Mouse (Mus musculus) MEL (cell line): ENCODE results near the gene Top3a. TPM values are rescaled to one million over a fixed set of nuclear protein-coding genes. Genes with fewer than 3 reads are reported as not detected.

ENCODE experiments used
- DNase-seq: peaks from one replicate; pipeline ENCODE4 v3.0.0; 2011; ENCODE audit warnings: low read depth, low spot score
- H3K27ac ChIP-seq: 2 replicates; pipeline ENCODE4 v1.5.1; 2012; ENCODE audit warnings: low read depth, mild to moderate bottlenecking, control low read depth, low read length, moderate library complexity; ENCODE audit not compliant: control insufficient read depth
- H3K27me3 ChIP-seq, 2 experiments: fragments of 150-350 bp in 1 of 2; sonication (generic) in 1 of 2; 2 replicates each; pipeline ENCODE4 v1.6.1; 2012; ENCODE audit warnings: low read length in 2 of 2, mild to moderate bottlenecking in 2 of 2, improper control_type of control experiment in 1 of 2, moderate library complexity in 1 of 2; ENCODE audit not compliant: insufficient read depth in 2 of 2, control insufficient read depth in 1 of 2
- H3K36me3 ChIP-seq, 2 experiments: 2 replicates each; pipeline ENCODE4 v1.6.1; 2012 to 2014; ENCODE audit warnings: low read length in 2 of 2, improper control_type of control experiment in 1 of 2, inconsistent platforms in 1 of 2, mild to moderate bottlenecking in 1 of 2; ENCODE audit not compliant: insufficient read depth in 2 of 2, control insufficient read depth in 1 of 2
- H3K4me1 ChIP-seq, 2 experiments: fragments of 150-350 bp in 1 of 2; sonication (generic) in 1 of 2; 2 replicates each; pipeline ENCODE4 v1.6.1; 2012; ENCODE audit warnings: low read length in 2 of 2, improper control_type of control experiment in 1 of 2, mild to moderate bottlenecking in 1 of 2; ENCODE audit not compliant: insufficient read depth in 2 of 2, control insufficient read depth in 1 of 2
- H3K4me3 ChIP-seq, 2 experiments: fragments of 150-350 bp in 1 of 2; sonication (generic) in 1 of 2; 2 replicates each; pipeline ENCODE4 v1.5.1; 2012; ENCODE audit warnings: low read depth in 2 of 2, low read length in 2 of 2, mild to moderate bottlenecking in 2 of 2, moderate library complexity in 2 of 2, control low read depth in 1 of 2, improper control_type of control experiment in 1 of 2; ENCODE audit not compliant: control insufficient read depth in 1 of 2, insufficient read depth in 1 of 2
- H3K79me2 ChIP-seq: 2 replicates; pipeline ENCODE4 v1.6.1; 2012; ENCODE audit warnings: mild to moderate bottlenecking, low read length, moderate library complexity; ENCODE audit not compliant: control insufficient read depth, poor library complexity, insufficient read depth
- H3K9ac ChIP-seq: 2 replicates; pipeline ENCODE4 v1.6.1; 2012; ENCODE audit warnings: low read depth, mild to moderate bottlenecking, control low read depth, low read length, moderate library complexity; ENCODE audit not compliant: control insufficient read depth, poor library complexity, severe bottlenecking
- H3K9me3 ChIP-seq: fragments of 150-350 bp; sonication (generic); replicated peaks from 2 replicates; pipeline ENCODE4 v1.6.1; 2012; ENCODE audit warnings: mild to moderate bottlenecking, low read length, improper control_type of control experiment, moderate library complexity; ENCODE audit not compliant: insufficient read depth
- CTCF ChIP-seq, 3 experiments: IDR thresholded peaks in 2 of 3; conservative IDR thresholded peaks in 1 of 3; 2 replicates each; pipeline ENCODE4 v1.5.1; 2011 to 2012; ENCODE audit warnings: low read length in 3 of 3, low read depth in 2 of 3, mild to moderate bottlenecking in 2 of 3, improper control_type of control experiment in 1 of 3, inconsistent platforms in 1 of 3, mixed read lengths in 1 of 3, moderate library complexity in 1 of 3; ENCODE audit not compliant: control insufficient read depth in 1 of 3, insufficient read depth in 1 of 3, poor library complexity in 1 of 3, severe bottlenecking in 1 of 3
- EP300 ChIP-seq, 2 experiments: IDR thresholded peaks; 2 replicates each; pipeline ENCODE4 v1.6.1; 2011; ENCODE audit warnings: improper control_type of control experiment in 2 of 2, low read length in 2 of 2, low read depth in 1 of 2, mild to moderate bottlenecking in 1 of 2
- ETS1 ChIP-seq: IDR thresholded peaks from 2 replicates; pipeline ENCODE4 v1.6.1; 2012; ENCODE audit warnings: low read depth, mild to moderate bottlenecking, inconsistent platforms, low read length, improper control_type of control experiment, moderate library complexity
- GABPA ChIP-seq: IDR thresholded peaks from 2 replicates; pipeline ENCODE4 v1.6.1; 2012; ENCODE audit warnings: low read depth, mild to moderate bottlenecking, inconsistent platforms, low read length, improper control_type of control experiment, moderate library complexity
- GATA1 ChIP-seq: IDR thresholded peaks from 2 replicates; pipeline ENCODE4 v1.6.1; 2011; ENCODE audit warnings: low read depth, low read length, improper control_type of control experiment
- KAT2A ChIP-seq: conservative IDR thresholded peaks from 2 replicates; pipeline ENCODE4 v1.6.1; 2012; ENCODE audit warnings: low read depth, low read length, improper control_type of control experiment, inconsistent platforms
- MAFK ChIP-seq: IDR thresholded peaks from 2 replicates; pipeline ENCODE4 v1.6.1; 2011; ENCODE audit warnings: low read depth, mild to moderate bottlenecking, low read length, improper control_type of control experiment, borderline replicate concordance
- MAX ChIP-seq: IDR thresholded peaks from 2 replicates; pipeline ENCODE4 v1.6.1; 2011; ENCODE audit warnings: low read length, improper control_type of control experiment
- MEF2A ChIP-seq: IDR thresholded peaks from 2 replicates; pipeline ENCODE4 v1.6.1; 2014; ENCODE audit warnings: low read depth, mild to moderate bottlenecking, inconsistent platforms, low read length, improper control_type of control experiment; ENCODE audit not compliant: poor library complexity, insufficient replicate concordance, severe bottlenecking; ENCODE audit errors: extremely low read depth
- MYB ChIP-seq: IDR thresholded peaks from 2 replicates; pipeline ENCODE4 v1.6.1; 2011; ENCODE audit warnings: mild to moderate bottlenecking, low read depth, low read length, improper control_type of control experiment
- NELFE ChIP-seq: IDR thresholded peaks from 2 replicates; pipeline ENCODE4 v1.6.1; 2011; ENCODE audit warnings: low read depth, low read length, improper control_type of control experiment
- NRF1 ChIP-seq: IDR thresholded peaks from 2 replicates; pipeline ENCODE4 v1.6.1; 2014; ENCODE audit warnings: low read depth, mild to moderate bottlenecking, inconsistent platforms, low read length, improper control_type of control experiment, moderate library complexity; ENCODE audit not compliant: poor library complexity, insufficient read depth, severe bottlenecking
- POLR2AphosphoS2 ChIP-seq: IDR thresholded peaks from 2 replicates; pipeline ENCODE4 v1.6.1; 2011; ENCODE audit warnings: low read length, improper control_type of control experiment
- POLR2AphosphoS5 ChIP-seq: IDR thresholded peaks from 2 replicates; pipeline ENCODE4 v1.6.1; 2012; ENCODE audit warnings: low read depth, borderline replicate concordance, mild to moderate bottlenecking, inconsistent platforms, low read length, moderate library complexity, mixed read lengths
- RCOR1 ChIP-seq: IDR thresholded peaks from 2 replicates; pipeline ENCODE4 v1.6.1; 2012; ENCODE audit warnings: low read depth, mild to moderate bottlenecking, inconsistent platforms, low read length, improper control_type of control experiment
- TBP ChIP-seq: IDR thresholded peaks from 2 replicates; pipeline ENCODE4 v1.8.0; 2011; ENCODE audit warnings: low read depth, low read length, improper control_type of control experiment
- TCF12 ChIP-seq: IDR thresholded peaks from 2 replicates; pipeline ENCODE4 v1.6.1; 2014; ENCODE audit warnings: low read depth, mild to moderate bottlenecking, inconsistent platforms, low read length, improper control_type of control experiment, moderate library complexity
- USF2 ChIP-seq, 2 experiments: IDR thresholded peaks; 2 replicates each; pipeline ENCODE4 v1.6.1; 2011 to 2012; ENCODE audit warnings: improper control_type of control experiment in 2 of 2, low read length in 2 of 2, borderline replicate concordance in 1 of 2, inconsistent platforms in 1 of 2, low read depth in 1 of 2, mild to moderate bottlenecking in 1 of 2; ENCODE audit not compliant: insufficient read depth in 1 of 2
- ZKSCAN1 ChIP-seq: IDR thresholded peaks from 2 replicates; pipeline ENCODE4 v1.6.1; 2012; ENCODE audit warnings: low read depth, mild to moderate bottlenecking, inconsistent platforms, low read length, improper control_type of control experiment, moderate library complexity
- ZNF384 ChIP-seq: IDR thresholded peaks from 2 replicates; pipeline ENCODE4 v1.6.1; 2012; ENCODE audit warnings: low read depth, mild to moderate bottlenecking, inconsistent platforms, low read length, improper control_type of control experiment
- polyA plus RNA-seq, 2 experiments: library from polyadenylated mRNA; stranded (reverse) in 1 of 2; unstranded in 1 of 2; fragments of >175 nt in 1 of 2; fragments of >200 nt in 1 of 2; gene quantifications; 2 replicates each; pipeline versions ENCODE4 v1.2.1 to v1.2.4; 2012; ENCODE audit warnings: low replicate concordance in 2 of 2, low read depth in 1 of 2; ENCODE audit not compliant: insufficient read length in 2 of 2, insufficient read depth in 1 of 2, missing spikeins in 1 of 2
- total RNA-seq: library from RNA; depleted of rRNA; stranded (reverse); fragments of 300-350 nt; gene quantifications from 2 replicates; pipeline ENCODE4 v1.2.3, GENCODE M21; 2012

Gene Top3a
- total and polyA plus RNA-seq, 3 experiments, result 17.7 to 18.4 TPM; not detected in 1

- Histone ChIP-seq H3K79me2 (no peaks in the 10 kb centered on the region), H3K9me3 (no peaks in the 10 kb centered on the region), H3K36me3 (peaks cover 0 to 3% of the 10 kb centered on the region in 2 experiments; a peak in 1 of 4 replicates), H3K27me3 (no peaks in the 10 kb centered on the region), H3K4me3 (no peak overlapping the region), H3K27ac (no peak overlapping the region), H3K4me1 (no peaks in the 10 kb centered on the region), H3K9ac (no peak overlapping the region)
- DNase-seq, result no peak
- TF ChIP-seq POLR2AphosphoS5 (no peak), NELFE (no peak), POLR2AphosphoS2 (no peak), KAT2A (no peak), MYB (no peak), NRF1 (no peak), ETS1 (no peak), CTCF (IDR thresholded peaks at IDR 0.05 in 2 of 3, conservative IDR thresholded peaks at IDR 0.05 in 1 of 3; ENCODE audit: control insufficient read depth in 1 of 3, insufficient read depth in 1 of 3, low read depth in 2 of 3, low read length in 3 of 3, poor library complexity in 1 of 3, severe bottlenecking in 1 of 3) (no peak), MEF2A (no peak), ZNF384 (no peak), TBP (no peak), USF2 (IDR thresholded peaks at IDR 0.05; ENCODE audit: borderline replicate concordance in 1 of 2, insufficient read depth in 1 of 2, low read depth in 1 of 2, low read length in 2 of 2) (no peak)
Measured at GRCm38 (mm10) chr11:60711218-60711617, 65.9 kb downstream of the Top3a start.

DNA sequence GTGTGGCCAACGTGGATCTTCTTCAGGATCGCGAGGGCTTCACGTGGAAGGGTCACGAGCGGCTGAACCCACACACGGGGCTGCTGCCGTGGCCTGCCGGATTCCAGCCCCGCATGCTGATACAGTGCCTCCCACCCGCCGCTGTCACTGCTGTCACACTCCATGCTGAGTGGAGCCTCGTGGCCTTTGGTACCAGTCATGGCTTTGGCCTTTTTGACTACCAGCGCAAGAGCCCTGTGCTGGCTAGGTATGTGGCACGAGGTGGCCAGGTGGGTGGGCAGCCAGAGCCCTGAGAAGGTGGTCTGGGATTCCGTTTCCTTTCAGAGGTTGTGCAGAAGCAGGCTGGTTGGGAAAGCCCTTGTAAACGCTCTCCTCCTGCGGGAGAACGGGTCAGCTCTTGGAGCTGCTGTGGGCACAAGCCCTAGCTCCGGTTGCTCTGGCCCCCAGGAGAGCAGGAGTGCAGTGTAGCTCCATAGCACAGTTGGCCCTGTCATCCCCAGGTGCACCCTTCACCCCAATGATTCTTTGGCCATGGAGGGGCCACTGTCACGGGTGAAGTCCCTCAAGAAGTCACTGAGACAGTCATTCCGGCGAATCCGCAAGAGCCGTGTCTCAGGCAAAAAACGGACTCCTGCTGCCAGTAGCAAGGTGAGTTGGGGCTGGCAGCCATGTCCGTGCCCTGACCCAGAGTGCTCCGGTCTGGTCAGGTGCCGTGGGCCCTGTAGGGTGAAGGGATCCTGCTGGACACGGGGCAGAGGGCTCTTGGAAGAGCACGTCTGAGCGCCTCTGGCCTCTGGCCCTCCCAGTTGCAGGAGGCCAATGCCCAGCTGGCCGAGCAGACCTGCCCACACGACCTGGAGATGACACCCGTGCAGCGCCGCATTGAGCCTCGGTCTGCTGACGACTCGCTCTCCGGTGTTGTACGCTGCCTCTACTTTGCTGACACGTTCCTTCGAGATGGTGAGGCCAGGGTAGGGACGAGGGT is 67.4 kb downstream of the Top3a start:
- DNase-seq, result no peak
- Histone ChIP-seq H3K27ac (no peak overlapping the region), H3K36me3 (peaks cover 0 to 3% of the 10 kb centered on the region in 2 experiments; a peak in 1 of 4 replicates), H3K9ac (no peak overlapping the region), H3K9me3 (no peaks in the 10 kb centered on the region), H3K4me3 (no peak overlapping the region), H3K4me1 (no peaks in the 10 kb centered on the region), H3K27me3 (no peaks in the 10 kb centered on the region), H3K79me2 (no peaks in the 10 kb centered on the region)
- TF ChIP-seq TBP (no peak), MAX (no peak), MAFK (no peak), GATA1 (no peak), ZKSCAN1 (no peak), POLR2AphosphoS5 (no peak), GABPA (no peak), TCF12 (no peak), NRF1 (no peak), MYB (no peak), EP300 (IDR thresholded peaks at IDR 0.05; ENCODE audit: low read depth in 1 of 2, low read length in 2 of 2) (no peak), RCOR1 (no peak)
